Mouse (Mus musculus): Measurements from ENCODE around the gene Btbd8. TPM values are rescaled to one million over a fixed set of nuclear protein-coding genes. Genes with fewer than 3 reads are reported as not detected.
A peak's percentile ranks its signal among the peaks of the same experiment; 100 is the strongest.

Gene Btbd8
- 10 to 100 TPM in 1 of 4 experiments, 1 to 10 TPM in 3; 5.1 to 11.5 (median 8.9) TPM for total RNA-seq (2022)

GRCm38 (mm10) chr5:107437464-107438281 lies at the start of gene Btbd8:
Gene Btbd8 (plus strand): TSS chr5:107437997.
- peak; percentile 84 for DNase-seq

- DNase-seq = no peak
Measured at GRCm38 (mm10) chr5:107389373-107389772, 48.4 kb upstream of the Btbd8 start.

GRCm38 (mm10) chr5:107394437-107394836 lies 43.4 kb upstream of the Btbd8 start:
- DNase-seq = no peak

- DNase-seq = no peak
Measured at GRCm38 (mm10) chr5:107402436-107402835, 35.4 kb upstream of the Btbd8 start, which contains the start of gene Ephx4. Gene Ephx4 (plus strand): TSS chr5:107402736.

GRCm38 (mm10) chr5:107403011-107403946 lies 34.5 kb upstream of the Btbd8 start:
- peak; percentile 4 for DNase-seq

GRCm38 (mm10) chr5:107403947-107404684 lies 33.7 kb upstream of the Btbd8 start:
- DNase-seq = no peak

GRCm38 (mm10) chr5:107405361-107405760 lies 32.4 kb upstream of the Btbd8 start:
- DNase-seq = no peak

- DNase-seq = no peak
Measured at GRCm38 (mm10) chr5:107410305-107410704, 27.5 kb upstream of the Btbd8 start.

GRCm38 (mm10) chr5:107411326-107411725 lies 26.5 kb upstream of the Btbd8 start:
- no peak for DNase-seq

- no peak for DNase-seq
Measured at GRCm38 (mm10) chr5:107412285-107412684, 25.5 kb upstream of the Btbd8 start.

- no peak for DNase-seq
Measured at GRCm38 (mm10) chr5:107415098-107415497, 22.7 kb upstream of the Btbd8 start.

GRCm38 (mm10) chr5:107421676-107422075 lies 16.1 kb upstream of the Btbd8 start:
- DNase-seq = no peak

- DNase-seq = no peak
Measured at GRCm38 (mm10) chr5:107431249-107431648, 6.5 kb upstream of the Btbd8 start, which contains the start of gene Lpcat2b. Gene Lpcat2b (plus strand): TSS chr5:107431549.

- no peak for DNase-seq
Measured at GRCm38 (mm10) chr5:107434001-107434400, 3.8 kb upstream of the Btbd8 start.

- no peak for DNase-seq
Measured at GRCm38 (mm10) chr5:107436185-107436584, 1.6 kb upstream of the Btbd8 start.

- no peak for DNase-seq
Measured at GRCm38 (mm10) chr5:107436587-107437209, 1.1 kb upstream of the Btbd8 start.

GRCm38 (mm10) chr5:107438353-107438752 lies 556 bp downstream of the Btbd8 start:
- DNase-seq = no peak

GRCm38 (mm10) chr5:107441881-107442280 lies 4.1 kb downstream of the Btbd8 start:
- no peak for DNase-seq

- no peak for DNase-seq
Measured at GRCm38 (mm10) chr5:107444251-107444650, 6.5 kb downstream of the Btbd8 start.

- DNase-seq = no peak
Measured at GRCm38 (mm10) chr5:107447977-107448376, 10.2 kb downstream of the Btbd8 start.

- no peak for DNase-seq
Measured at GRCm38 (mm10) chr5:107448784-107449183, 11.0 kb downstream of the Btbd8 start.

- DNase-seq = no peak
Measured at GRCm38 (mm10) chr5:107449620-107450019, 11.8 kb downstream of the Btbd8 start.

All from adrenal gland, adult 8-10 months (tissue).